Mouse (Mus musculus) hindbrain, embryonic 10.5 days (tissue): Measurements from ENCODE around the gene Tsks. TPM values are rescaled to one million over a fixed set of nuclear protein-coding genes. Genes with fewer than 3 reads are reported as not detected.
A peak's percentile ranks its signal among the peaks of the same experiment; 100 is the strongest.

Experiments used
- DNase-seq: peaks from one replicate; pipeline ENCODE4 v3.0.0-alpha.2; 2017; ENCODE audit warnings: low spot score
- H3K27ac ChIP-seq: fragments of 300-500 bp; sonication (generic); 2 replicates; pipeline ENCODE4 v1.5.1; 2016; ENCODE audit warnings: mild to moderate bottlenecking, moderate library complexity
- H3K27me3 ChIP-seq: fragments of 300-500 bp; sonication (generic); 2 replicates; pipeline ENCODE4 v1.6.1; 2016; ENCODE audit warnings: mild to moderate bottlenecking; ENCODE audit not compliant: poor library complexity, insufficient read depth, severe bottlenecking
- H3K36me3 ChIP-seq: fragments of 300-500 bp; sonication (generic); 2 replicates; pipeline ENCODE4 v1.6.1; 2016; ENCODE audit warnings: mild to moderate bottlenecking, moderate library complexity
- H3K4me1 ChIP-seq: fragments of 300-500 bp; sonication (generic); replicated peaks from 2 replicates; pipeline ENCODE4 v1.6.1; 2016; ENCODE audit warnings: mild to moderate bottlenecking
- H3K4me3 ChIP-seq: fragments of 300-500 bp; sonication (generic); 2 replicates; pipeline ENCODE4 v1.5.1; 2016; ENCODE audit warnings: mild to moderate bottlenecking, moderate library complexity
- H3K9me3 ChIP-seq: fragments of 300-500 bp; sonication (generic); 2 replicates; pipeline ENCODE4 v1.6.1; 2016; ENCODE audit warnings: mild to moderate bottlenecking, moderate library complexity
- WGBS: fragments of 180-500 bp; shearing (Covaris S2); methylation state at CpG from one replicate; pipeline ENCODE4 v1.1.7; 2016; 5-methylcytosine and 5-hydroxymethylcytosine counted together
- polyA plus RNA-seq: library from polyadenylated mRNA; unstranded; fragments of >200 nt; fragmentation: Nextera tagmentation; extraction: Ambion mirVana; gene quantifications from 2 replicates; pipeline ENCODE4 v1.2.1, GENCODE M21; 2016

The Tsks gene
- polyA plus RNA-seq, 1 experiment from 2014 or later = 0.08 TPM

GRCm38 (mm10) chr7:44966638-44967037 lies 23.6 kb downstream of the Tsks start:
- 77% methylated on average over 15 of the region's 15 CpGs for WGBS
- no peak overlapping the region for H3K27ac ChIP-seq
- H3K4me1 ChIP-seq = peaks cover 22% of the 10 kb centered on the region
- no peak overlapping the region for H3K4me3 ChIP-seq
- H3K27me3 ChIP-seq = no peaks in the 10 kb centered on the region
- no peaks in the 10 kb centered on the region for H3K9me3 ChIP-seq
- peaks cover 52% of the 10 kb centered on the region for H3K36me3 ChIP-seq
- DNase-seq = no peak

DNA sequence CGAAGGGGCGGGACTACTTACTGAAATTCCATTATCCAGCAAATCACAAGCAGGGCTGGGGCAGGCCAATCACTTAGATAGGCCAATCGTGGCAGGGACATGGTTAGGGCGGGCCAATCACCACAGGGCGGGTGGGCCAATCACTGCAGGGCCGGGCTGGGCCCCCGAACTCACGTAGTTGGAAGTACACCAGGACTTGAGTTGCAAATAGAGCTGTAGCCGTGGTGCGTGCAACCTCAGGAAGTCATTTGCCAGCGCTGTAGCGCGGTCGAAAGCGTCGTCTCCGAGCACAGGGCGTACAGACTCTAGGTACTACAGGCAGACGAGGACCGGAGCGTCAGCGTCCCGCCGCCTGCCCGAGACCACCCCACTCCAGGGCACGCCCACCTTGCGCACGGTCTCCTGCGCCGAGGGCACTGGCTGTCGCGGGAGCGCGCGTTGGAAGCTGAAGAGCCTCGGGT lies 27.3 kb downstream of the Tsks start:
- Histone ChIP-seq H3K4me1 (peaks cover 48% of the 10 kb centered on the region), H3K27ac (peak overlapping the region; percentile 93), H3K27me3 (no peaks in the 10 kb centered on the region), H3K36me3 (peaks cover 26% of the 10 kb centered on the region), H3K9me3 (no peaks in the 10 kb centered on the region), H3K4me3 (peak overlapping the region; percentile 67)
- DNase-seq = peak; percentile 95
- WGBS = under 1% methylated on average over 36 of the region's 36 CpGs

DNA sequence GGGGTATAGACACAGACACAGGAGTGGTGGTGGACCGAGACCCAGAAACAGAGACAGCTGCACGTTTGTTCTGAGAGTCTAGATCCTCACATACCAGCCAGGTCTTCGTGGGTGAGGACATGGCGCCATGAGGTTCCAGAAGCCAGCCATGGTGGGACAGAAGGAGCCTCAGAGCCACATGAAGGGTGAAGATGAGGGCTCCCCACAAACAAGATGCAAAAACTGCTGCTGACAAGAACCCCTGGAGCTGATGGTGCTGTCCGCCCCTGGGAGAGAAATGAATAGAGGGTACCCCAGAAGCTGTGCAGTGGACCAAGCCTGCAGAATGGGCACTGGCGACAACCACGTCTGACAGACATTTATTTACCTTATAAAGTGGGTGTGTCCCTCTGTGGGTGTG lies 28.1 kb downstream of the Tsks start:
- DNase-seq = no peak
- peaks cover 26% of the 10 kb centered on the region for H3K36me3 ChIP-seq
- no peaks in the 10 kb centered on the region for H3K9me3 ChIP-seq
- peaks cover 52% of the 10 kb centered on the region for H3K4me1 ChIP-seq
- peak overlapping the region; percentile 93 for H3K27ac ChIP-seq
- WGBS = 77% methylated on average over 7 of the region's 7 CpGs
- no peaks in the 10 kb centered on the region for H3K27me3 ChIP-seq
- peak overlapping the region; percentile 67 for H3K4me3 ChIP-seq

GRCm38 (mm10) chr7:44973415-44974130 lies 30.6 kb downstream of the Tsks start:
- Histone ChIP-seq H3K36me3 (peaks cover 36% of the 10 kb centered on the region), H3K27ac (peak overlapping the region; percentile 91), H3K27me3 (no peaks in the 10 kb centered on the region), H3K4me1 (peaks cover 52% of the 10 kb centered on the region), H3K4me3 (peak overlapping the region; percentile 61), H3K9me3 (no peaks in the 10 kb centered on the region)
- DNase-seq = peak; percentile 25
- WGBS = 41% methylated on average over 14 of the region's 14 CpGs

DNA sequence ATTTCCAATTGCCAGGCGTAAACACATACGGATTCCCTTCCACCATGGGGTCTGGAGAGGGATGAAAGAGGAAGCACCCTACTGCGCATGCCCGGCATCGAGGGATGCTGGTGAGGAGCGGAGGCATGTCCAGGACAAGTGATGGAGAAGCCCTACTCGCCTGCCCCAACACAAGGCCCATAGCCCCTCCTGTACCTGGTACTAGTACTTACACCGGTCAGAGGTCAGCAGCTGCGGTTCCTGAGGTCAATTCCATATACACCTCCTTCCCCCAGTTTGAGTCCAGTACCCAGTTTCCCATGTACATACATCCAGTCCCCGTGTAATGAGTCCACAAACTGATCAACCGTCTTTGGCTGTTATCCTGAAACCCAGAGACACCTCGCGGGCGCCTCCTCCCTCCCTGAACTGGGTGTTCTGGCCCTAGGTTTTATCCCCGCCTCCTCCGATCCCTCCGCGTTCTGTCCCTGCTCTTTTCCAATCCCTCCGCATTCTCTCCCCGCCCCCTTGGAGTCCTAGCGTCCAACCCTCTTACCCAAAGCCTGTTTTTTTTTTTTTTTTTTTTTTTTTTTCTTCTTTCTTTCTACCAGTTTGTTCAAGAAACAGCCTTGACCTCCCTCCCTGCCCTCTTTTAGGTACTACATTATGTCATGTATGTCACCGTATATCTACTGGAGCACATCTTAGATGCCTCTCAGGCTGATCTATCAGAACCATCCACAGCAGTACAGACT lies 31.5 kb downstream of the Tsks start, which contains the start of gene Cpt1c:
Gene Cpt1c (minus strand): TSS at position 469 of the 734 bp plus-strand sequence.
- H3K36me3 ChIP-seq = peaks cover 46% of the 10 kb centered on the region
- WGBS = 1% methylated on average over 22 of the region's 22 CpGs
- no peaks in the 10 kb centered on the region for H3K27me3 ChIP-seq
- H3K27ac ChIP-seq = peak within 1 kb of the TSS; percentile 91
- DNase-seq = peak; percentile 84
- H3K9me3 ChIP-seq = no peaks in the 10 kb centered on the region
- peaks cover 51% of the 10 kb centered on the region for H3K4me1 ChIP-seq
- H3K4me3 ChIP-seq = peak within 1 kb of the TSS; percentile 61

- 25% methylated on average over 6 of the region's 6 CpGs for WGBS
- H3K9me3 ChIP-seq = no peaks in the 10 kb centered on the region
- peaks cover 46% of the 10 kb centered on the region for H3K4me1 ChIP-seq
- H3K27ac ChIP-seq = peak overlapping the region; percentile 75
- peak; percentile 17 for DNase-seq
- H3K36me3 ChIP-seq = peaks cover 51% of the 10 kb centered on the region
- peak overlapping the region; percentile 61; the same call in 1 of the 2 replicates for H3K4me3 ChIP-seq
- H3K27me3 ChIP-seq = no peaks in the 10 kb centered on the region
Measured at GRCm38 (mm10) chr7:44975117-44975419, 32.1 kb downstream of the Tsks start.

DNA sequence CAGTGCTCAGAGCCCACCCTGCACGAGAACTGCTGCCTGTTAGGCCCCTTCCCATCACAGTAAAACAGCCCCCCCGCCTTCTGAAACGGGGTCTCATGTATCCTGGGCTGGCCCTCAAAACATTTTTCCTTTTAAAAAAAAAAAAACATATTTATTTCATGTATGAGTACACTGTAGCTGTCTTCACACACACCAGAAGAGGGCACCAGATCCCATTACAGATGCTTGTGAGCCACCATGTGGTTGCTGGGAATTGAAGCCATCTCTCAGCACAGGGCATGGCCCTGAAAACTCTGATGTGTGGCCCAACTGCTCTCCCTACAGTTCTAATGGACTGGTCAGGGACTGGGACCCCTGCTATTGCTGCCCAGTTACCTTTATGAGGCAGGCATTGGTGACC lies 35.3 kb downstream of the Tsks start:
- WGBS = 93% methylated on average over 3 of the region's 3 CpGs
- Histone ChIP-seq H3K27ac (no peak overlapping the region), H3K4me1 (peaks cover 26% of the 10 kb centered on the region), H3K27me3 (no peaks in the 10 kb centered on the region), H3K36me3 (peaks cover 82% of the 10 kb centered on the region), H3K9me3 (no peaks in the 10 kb centered on the region), H3K4me3 (no peak overlapping the region)
- DNase-seq = no peak

- Histone ChIP-seq H3K4me1 (peaks cover 26% of the 10 kb centered on the region), H3K36me3 (peaks cover 80% of the 10 kb centered on the region)
- WGBS = 94% methylated on average over 8 of the region's 8 CpGs
Measured at GRCm38 (mm10) chr7:44981539-44981938, 38.5 kb downstream of the Tsks start.

GRCm38 (mm10) chr7:44983085-44983484 lies 40.1 kb downstream of the Tsks start:
- WGBS = 37% methylated on average over 6 of the region's 6 CpGs
- Histone ChIP-seq H3K4me3 (peak overlapping the region; percentile 33), H3K27me3 (no peaks in the 10 kb centered on the region), H3K9me3 (no peaks in the 10 kb centered on the region), H3K27ac (no peak overlapping the region), H3K4me1 (peaks cover 32% of the 10 kb centered on the region), H3K36me3 (peaks cover 66% of the 10 kb centered on the region)
- peak; percentile 89 for DNase-seq

More at GRCm38 (mm10) chr7:44981539-44981938, 38.5 kb downstream of the Tsks start:
- no peaks in the 10 kb centered on the region for H3K9me3 ChIP-seq
- no peak for DNase-seq
- H3K27me3 ChIP-seq = no peaks in the 10 kb centered on the region
- H3K27ac ChIP-seq = no peak overlapping the region
- no peak overlapping the region for H3K4me3 ChIP-seq

- Histone ChIP-seq H3K36me3 (peaks cover 60% of the 10 kb centered on the region), H3K27ac (peak overlapping the region; percentile 99), H3K9me3 (no peaks in the 10 kb centered on the region), H3K4me1 (peaks cover 40% of the 10 kb centered on the region), H3K4me3 (peak overlapping the region; percentile 95), H3K27me3 (no peaks in the 10 kb centered on the region)
- 82% methylated on average over 7 of the region's 7 CpGs for WGBS
- no peak for DNase-seq
Measured at GRCm38 (mm10) chr7:44983944-44984832, 41.2 kb downstream of the Tsks start.

GRCm38 (mm10) chr7:44984833-44985164 lies 41.8 kb downstream of the Tsks start:
- Histone ChIP-seq H3K4me1 (peaks cover 43% of the 10 kb centered on the region), H3K9me3 (no peaks in the 10 kb centered on the region), H3K27ac (peak overlapping the region; percentile 99), H3K36me3 (peaks cover 60% of the 10 kb centered on the region), H3K27me3 (no peaks in the 10 kb centered on the region), H3K4me3 (peak overlapping the region; percentile 95)
- 55% methylated on average over 3 of the region's 3 CpGs for WGBS
- DNase-seq = no peak

DNA sequence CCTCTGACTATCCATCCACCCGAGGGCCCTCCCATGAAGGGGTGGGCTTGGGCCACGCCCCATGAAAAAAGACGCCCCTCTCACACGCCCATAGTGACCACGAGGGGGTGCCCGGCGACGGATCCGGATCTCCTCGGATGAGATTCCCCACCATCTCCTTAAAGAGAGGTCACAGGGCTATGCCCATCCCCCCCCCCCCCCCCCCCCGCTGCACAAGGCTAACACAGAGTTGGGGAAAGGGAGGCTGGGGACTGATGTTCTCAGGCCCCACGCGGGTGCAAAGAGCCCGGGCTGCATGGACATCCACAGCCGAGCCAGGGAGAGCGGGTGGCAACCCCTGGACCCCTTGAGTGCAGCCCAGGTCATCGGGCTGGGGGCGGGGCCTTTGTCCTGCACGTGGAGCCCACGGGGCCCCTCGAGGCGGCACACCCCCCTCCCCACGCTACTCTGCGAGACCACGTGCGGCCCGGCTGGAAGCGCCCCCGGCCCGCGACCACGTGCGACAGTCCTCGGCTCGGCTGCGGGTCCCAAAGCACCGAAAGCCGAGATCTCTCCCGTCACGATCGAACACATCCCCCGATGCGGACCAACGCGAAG lies 42.7 kb downstream of the Tsks start:
- Histone ChIP-seq H3K4me1 (peaks cover 43% of the 10 kb centered on the region), H3K27me3 (no peaks in the 10 kb centered on the region), H3K27ac (peak overlapping the region; percentile 99), H3K9me3 (no peaks in the 10 kb centered on the region), H3K36me3 (peaks cover 60% of the 10 kb centered on the region), H3K4me3 (peak overlapping the region; percentile 95)
- peak; percentile 88 for DNase-seq
- under 1% methylated on average over 44 of the region's 45 CpGs for WGBS
